Mouse (Mus musculus) myocyte (in vitro differentiated cells): Measurements from ENCODE around the gene Tmem92. TPM values are rescaled to one million over a fixed set of nuclear protein-coding genes. Genes with fewer than 3 reads are reported as not detected.

Source experiments
- H3K27me3 ChIP-seq: one replicate; pipeline ENCODE4 v1.6.1; 2011; ENCODE audit not compliant: control insufficient read depth, insufficient read depth, insufficient read length
- H3K36me3 ChIP-seq: one replicate; pipeline ENCODE4 v1.6.1; 2011; ENCODE audit not compliant: control insufficient read depth, insufficient read depth
- H3K4me2 ChIP-seq: one replicate; pipeline ENCODE4 v1.6.1; 2011; ENCODE audit warnings: low read depth, control low read depth
- H3K4me3 ChIP-seq: one replicate; pipeline ENCODE4 v1.5.1; 2011; ENCODE audit warnings: mild to moderate bottlenecking, control low read depth, moderate library complexity
- H3K79me2 ChIP-seq: one replicate; pipeline ENCODE4 v1.6.1; 2011; ENCODE audit not compliant: control insufficient read depth, insufficient read depth
- H3ac ChIP-seq: one replicate; pipeline ENCODE4 v1.6.1; 2011; ENCODE audit not compliant: control insufficient read depth, insufficient read length
- CEBPB ChIP-seq: IDR thresholded peaks from 2 replicates; pipeline ENCODE4 v1.6.1; 2011; ENCODE audit warnings: mild to moderate bottlenecking, moderate library complexity; ENCODE audit not compliant: poor library complexity, insufficient read depth, severe bottlenecking
- E2F4 ChIP-seq: IDR thresholded peaks from one replicate; pipeline ENCODE4 v1.6.1; 2011; ENCODE audit warnings: mild to moderate bottlenecking, control low read depth, moderate library complexity; ENCODE audit not compliant: insufficient read depth
- MAX ChIP-seq: IDR thresholded peaks from one replicate; pipeline ENCODE4 v1.6.1; 2011; ENCODE audit warnings: low read depth, mild to moderate bottlenecking, control low read depth
- MYOD1 ChIP-seq, 3 experiments: IDR thresholded peaks; one replicate each; pipeline ENCODE4 v1.6.1; 2011; ENCODE audit warnings: control low read depth in 2 of 3, low read depth in 2 of 3, mild to moderate bottlenecking in 2 of 3, moderate library complexity in 1 of 3; ENCODE audit not compliant: insufficient read length in 2 of 3, control insufficient read depth in 1 of 3
- MYOG ChIP-seq, 3 experiments: IDR thresholded peaks; one replicate each; pipeline ENCODE4 v1.6.1; 2011; ENCODE audit warnings: control low read depth in 2 of 3, low read depth in 2 of 3, mild to moderate bottlenecking in 2 of 3; ENCODE audit not compliant: insufficient read length in 2 of 3, control insufficient read depth in 1 of 3, insufficient read depth in 1 of 3
- POLR2A ChIP-seq: IDR thresholded peaks from one replicate; pipeline ENCODE4 v1.6.1; 2011; ENCODE audit warnings: low read depth, mild to moderate bottlenecking, control low read depth, moderate library complexity; ENCODE audit not compliant: insufficient read length
- POLR2AphosphoS2 ChIP-seq: IDR thresholded peaks from one replicate; pipeline ENCODE4 v1.6.1; 2011; ENCODE audit warnings: low read depth, control low read depth; ENCODE audit not compliant: insufficient read length
- REST ChIP-seq: IDR thresholded peaks from one replicate; pipeline ENCODE4 v1.6.1; 2011; ENCODE audit warnings: mild to moderate bottlenecking, control low read depth, moderate library complexity; ENCODE audit not compliant: insufficient read depth, insufficient read length
- SRF ChIP-seq: IDR thresholded peaks from one replicate; pipeline ENCODE4 v1.6.1; 2011; ENCODE audit warnings: low read depth; ENCODE audit not compliant: control insufficient read depth, insufficient read length
- TCF12 ChIP-seq: IDR thresholded peaks from one replicate; pipeline ENCODE4 v1.6.1; 2011; ENCODE audit warnings: mild to moderate bottlenecking, control low read depth; ENCODE audit not compliant: poor library complexity, insufficient read depth, severe bottlenecking
- TCF3 ChIP-seq: IDR thresholded peaks from one replicate; pipeline ENCODE4 v1.6.1; 2011; ENCODE audit warnings: low read depth, control low read depth; ENCODE audit not compliant: insufficient read length
- USF1 ChIP-seq: IDR thresholded peaks from one replicate; pipeline ENCODE4 v1.6.1; 2011; ENCODE audit warnings: low read depth, mild to moderate bottlenecking, control low read depth, moderate library complexity
- polyA plus RNA-seq: library from polyadenylated mRNA; unstranded; fragments of >200 nt; fragmentation: generic; extraction: Trizol; gene quantifications from one replicate; pipeline ENCODE4 v1.2.1, GENCODE M21; 2012; ENCODE audit warnings: missing spikeins

Gene Tmem92
- polyA plus RNA-seq, 1 experiment: not detected

DNA sequence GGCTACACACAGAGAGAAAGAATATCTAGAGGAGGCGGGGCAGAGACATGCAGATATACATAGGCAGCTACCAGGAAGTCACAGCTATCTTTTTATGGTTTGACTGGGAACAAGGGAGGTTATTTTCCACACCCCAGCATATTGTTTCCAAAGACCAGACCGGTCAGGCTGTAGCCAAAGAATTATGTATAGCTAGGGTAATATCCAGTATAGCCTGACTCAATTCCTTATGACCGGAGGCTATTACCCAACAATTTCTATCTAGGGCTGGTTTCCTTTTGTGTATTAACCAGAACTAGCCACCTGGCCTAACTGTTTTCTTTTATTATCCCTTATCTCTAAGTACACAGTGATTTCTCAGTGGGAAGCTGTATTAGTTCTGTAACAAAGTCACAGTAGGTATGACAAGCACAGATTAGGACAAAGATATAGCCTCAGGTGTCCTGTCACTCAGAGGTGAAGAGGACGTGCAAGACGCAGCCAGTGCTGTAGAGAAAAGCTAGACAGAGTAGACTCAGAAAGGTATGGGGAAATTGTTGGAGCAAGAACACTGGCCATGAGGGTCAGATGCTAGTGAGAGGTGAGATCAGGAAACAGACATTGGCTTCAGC lies 7.5 kb downstream of the Tmem92 start:
- no peak overlapping the region for H3K4me2 ChIP-seq
- no peak overlapping the region for H3ac ChIP-seq
- H3K27me3 ChIP-seq: peaks cover 26% of the 10 kb centered on the region
- TF ChIP-seq REST (no peak), E2F4 (no peak), MYOG (IDR thresholded peaks at IDR 0.05; ENCODE audit: control insufficient read depth in 1 of 3, insufficient read depth in 1 of 3, insufficient read length in 2 of 3, low read depth in 2 of 3) (no peak), CEBPB (no peak), USF1 (no peak), TCF3 (no peak), MYOD1 (IDR thresholded peaks at IDR 0.05; ENCODE audit: control insufficient read depth in 1 of 3, insufficient read length in 2 of 3, low read depth in 2 of 3) (no peak), SRF (no peak), TCF12 (no peak), POLR2A (no peak), POLR2AphosphoS2 (no peak), MAX (no peak)
- no peak overlapping the region for H3K4me3 ChIP-seq
- H3K79me2 ChIP-seq: no peaks in the 10 kb centered on the region
- no peaks in the 10 kb centered on the region for H3K36me3 ChIP-seq

DNA sequence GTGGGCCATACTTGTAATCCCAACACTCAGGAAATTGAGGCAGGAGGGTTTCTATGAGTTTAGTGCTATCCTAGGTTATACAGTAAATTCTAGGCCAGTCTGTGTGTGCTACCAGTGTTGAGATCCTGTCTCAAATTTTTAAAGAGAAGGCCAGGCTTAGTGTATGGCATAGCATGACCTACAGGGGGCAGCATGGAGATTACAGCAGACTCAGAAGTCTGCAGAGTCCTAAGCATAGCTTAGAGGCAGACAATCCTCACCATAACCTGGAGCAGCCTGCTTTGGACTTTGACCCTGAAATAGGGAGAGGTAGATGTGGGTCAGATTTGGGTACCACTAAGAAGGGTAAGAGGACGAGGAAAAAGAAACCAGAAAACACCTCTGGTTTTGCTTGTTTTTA lies 8.7 kb downstream of the Tmem92 start:
- H3K4me2 ChIP-seq: no peak overlapping the region
- no peaks in the 10 kb centered on the region for H3K36me3 ChIP-seq
- TF ChIP-seq REST: no peak
- TF ChIP-seq POLR2A: no peak
- no peak for TF ChIP-seq TCF3
- TF ChIP-seq USF1: no peak
- TF ChIP-seq E2F4: no peak
- TF ChIP-seq POLR2AphosphoS2: no peak
- no peak overlapping the region for H3K4me3 ChIP-seq
- H3ac ChIP-seq: no peak overlapping the region
- no peaks in the 10 kb centered on the region for H3K79me2 ChIP-seq
- peaks cover 26% of the 10 kb centered on the region for H3K27me3 ChIP-seq

DNA sequence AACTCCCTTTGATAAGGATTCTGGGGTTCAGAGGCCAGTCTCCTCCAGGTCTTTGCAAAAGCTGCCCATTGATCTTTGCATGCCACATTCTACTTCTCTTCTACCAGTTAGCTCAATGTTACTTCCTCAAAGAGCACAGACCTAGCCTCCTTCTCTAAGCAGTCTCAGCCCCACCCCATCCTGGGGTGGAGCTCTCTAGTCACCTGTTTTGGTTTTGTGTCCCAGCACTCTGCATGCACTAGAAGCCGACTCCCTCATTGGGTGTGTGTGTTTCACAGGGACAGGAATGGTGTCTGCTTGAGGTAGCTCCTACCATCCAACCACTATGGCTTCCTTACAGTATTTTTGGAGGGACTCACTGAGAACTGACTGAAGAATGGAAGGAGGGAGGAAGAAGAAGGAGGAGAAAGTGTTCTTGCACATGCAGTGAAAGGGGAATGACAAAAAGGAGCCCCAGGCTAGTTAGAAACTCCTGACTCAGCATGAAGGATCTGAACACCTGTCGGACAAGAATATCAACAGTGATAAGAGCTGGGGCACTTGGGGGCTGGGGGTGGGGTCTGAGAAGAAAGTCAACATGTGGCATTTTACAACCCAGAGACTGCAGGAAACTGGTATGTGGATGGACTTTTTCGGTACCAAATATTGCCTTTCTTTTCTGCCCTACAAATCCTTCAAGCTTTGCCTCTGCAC lies 10.0 kb downstream of the Tmem92 start:
- TF ChIP-seq TCF3 (no peak), MYOG (IDR thresholded peaks at IDR 0.05; ENCODE audit: control insufficient read depth in 1 of 3, insufficient read depth in 1 of 3, insufficient read length in 2 of 3, low read depth in 2 of 3) (no peak), POLR2A (no peak), REST (no peak)

DNA sequence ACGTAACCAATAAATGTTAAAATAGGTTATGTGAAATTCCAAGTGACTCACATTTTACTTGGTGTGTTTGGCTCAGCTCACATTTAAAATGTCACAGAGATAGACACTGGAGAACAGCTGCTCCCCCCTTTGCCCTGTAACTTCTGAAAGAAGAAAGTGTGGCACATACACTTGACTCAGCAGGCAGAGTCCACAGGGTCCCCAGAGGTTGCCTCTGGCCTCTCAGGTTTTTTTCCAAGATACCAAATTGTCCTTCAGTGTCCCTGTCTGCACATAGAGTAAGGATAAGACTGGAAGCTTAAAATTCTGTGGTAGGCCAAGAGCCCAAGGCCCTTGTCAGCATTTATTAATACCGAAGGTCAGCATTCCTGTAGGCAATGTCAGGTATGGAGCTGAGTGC lies 15.3 kb downstream of the Tmem92 start:
- H3K27me3 ChIP-seq: no peaks in the 10 kb centered on the region
- H3K4me2 ChIP-seq: no peak overlapping the region
- TF ChIP-seq MYOD1 (IDR thresholded peaks at IDR 0.05; ENCODE audit: control insufficient read depth in 1 of 3, insufficient read length in 2 of 3, low read depth in 2 of 3) (no peak), MAX (no peak), REST (no peak), E2F4 (no peak), CEBPB (no peak)
- H3K79me2 ChIP-seq: no peaks in the 10 kb centered on the region
- H3K36me3 ChIP-seq: no peaks in the 10 kb centered on the region
- no peak overlapping the region for H3ac ChIP-seq
- no peak overlapping the region for H3K4me3 ChIP-seq

More for the DNA sequence above, 10.0 kb downstream of the Tmem92 start:
- Histone ChIP-seq H3K4me2 (no peak overlapping the region), H3K79me2 (no peaks in the 10 kb centered on the region), H3K27me3 (peaks cover 24% of the 10 kb centered on the region), H3K36me3 (no peaks in the 10 kb centered on the region), H3K4me3 (no peak overlapping the region), H3ac (no peak overlapping the region)

DNA sequence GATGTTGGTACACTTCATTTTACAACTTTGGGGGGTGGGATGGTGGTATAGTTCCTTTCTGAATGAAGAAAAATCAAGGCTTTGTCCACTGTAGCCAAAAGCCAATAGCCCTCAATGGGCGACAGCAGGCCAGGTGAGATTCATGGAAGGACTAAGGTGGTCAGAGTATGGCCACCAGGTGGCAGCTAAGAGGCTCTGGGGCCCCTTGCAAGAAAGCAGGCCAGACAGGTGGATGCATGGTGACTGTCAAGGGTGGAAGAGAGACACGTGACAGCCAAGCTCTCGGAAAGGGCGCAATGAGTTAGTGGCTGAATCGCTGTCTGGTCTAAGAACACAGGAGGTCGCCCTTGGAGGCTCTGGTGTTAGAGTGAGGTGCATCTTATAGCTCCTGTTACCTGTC lies 19.7 kb downstream of the Tmem92 start:
- no peak overlapping the region for H3ac ChIP-seq
- no peaks in the 10 kb centered on the region for H3K36me3 ChIP-seq
- H3K27me3 ChIP-seq: no peaks in the 10 kb centered on the region
- H3K4me2 ChIP-seq: no peak overlapping the region
- TF ChIP-seq TCF3: no peak
- no peak for TF ChIP-seq REST
- TF ChIP-seq SRF: no peak
- no peak for TF ChIP-seq TCF12
- no peak for TF ChIP-seq POLR2AphosphoS2
- no peak for TF ChIP-seq USF1
- TF ChIP-seq E2F4: no peak
- TF ChIP-seq POLR2A: no peak
- TF ChIP-seq MYOG (IDR thresholded peaks at IDR 0.05; ENCODE audit: control insufficient read depth in 1 of 3, insufficient read depth in 1 of 3, insufficient read length in 2 of 3, low read depth in 2 of 3): no peak
- no peak for TF ChIP-seq MAX
- no peak for TF ChIP-seq MYOD1 (IDR thresholded peaks at IDR 0.05; ENCODE audit: control insufficient read depth in 1 of 3, insufficient read length in 2 of 3, low read depth in 2 of 3)
- no peak for TF ChIP-seq CEBPB
- no peaks in the 10 kb centered on the region for H3K79me2 ChIP-seq
- no peak overlapping the region for H3K4me3 ChIP-seq
